Mouse (Mus musculus) stomach, embryonic 14.5 days (tissue): ENCODE measurements at regions not wholly inside any gene's neighbourhood (a gene's known extent, or its start where the extent isn't known, plus 50 kb on each side); places are given as distances from the start of the nearest gene placed in this dataset.

ENCODE experiments used
- ATAC-seq: fragments of 200-750 bp; cut with Nextera tagmentation; 2 replicates; pipeline ENCODE4 v1.8.0; 2017; ENCODE audit warnings: low read depth, moderate TSS enrichment; ENCODE audit not compliant: insufficient number of reproducible peaks, insufficient read depth, low FRiP score
- H3K27ac ChIP-seq: fragments of 300-500 bp; sonication (generic); 2 replicates; pipeline ENCODE4 v1.5.1; 2014; ENCODE audit warnings: mild to moderate bottlenecking, low read length, moderate library complexity, mixed read lengths
- H3K27me3 ChIP-seq: fragments of 300-500 bp; sonication (generic); 2 replicates; pipeline ENCODE4 v1.6.1; 2014; ENCODE audit warnings: low read length, control low read depth, mixed read lengths; ENCODE audit not compliant: control insufficient read depth, insufficient read depth
- H3K36me3 ChIP-seq: fragments of 300-500 bp; sonication (generic); 2 replicates; pipeline ENCODE4 v1.6.1; 2014; ENCODE audit warnings: mild to moderate bottlenecking, control low read depth, low read length, moderate library complexity, mixed read lengths; ENCODE audit not compliant: control insufficient read depth, insufficient read depth
- H3K4me1 ChIP-seq: fragments of 300-500 bp; sonication (generic); 2 replicates; pipeline ENCODE4 v1.6.1; 2014; ENCODE audit warnings: low read length, control low read depth, mixed read lengths; ENCODE audit not compliant: control insufficient read depth, insufficient read depth
- H3K4me2 ChIP-seq: fragments of 300-500 bp; sonication (generic); replicated peaks from 2 replicates; pipeline ENCODE4 v1.6.1; 2014; ENCODE audit warnings: low read depth, low read length, control low read depth
- H3K4me3 ChIP-seq: fragments of 300-500 bp; sonication (generic); 2 replicates; pipeline ENCODE4 v1.5.1; 2014; ENCODE audit warnings: low read depth, low read length, control low read depth
- H3K9ac ChIP-seq: fragments of 300-500 bp; sonication (generic); replicated peaks from 2 replicates; pipeline ENCODE4 v1.6.1; 2014; ENCODE audit warnings: low read depth, mild to moderate bottlenecking, control low read depth, low read length, moderate library complexity, mixed read lengths
- H3K9me3 ChIP-seq: fragments of 300-500 bp; sonication (generic); 2 replicates; pipeline ENCODE4 v1.6.1; 2016; ENCODE audit warnings: low read depth, low read length, control low read depth; ENCODE audit not compliant: control insufficient read depth
- WGBS: fragments of 180-500 bp; shearing (Covaris S2); extraction: QIAGEN DNeasy Blood & Tissue Kit; methylation state at CpG from one replicate; pipeline ENCODE4 v1.1.7; 2014; 5-methylcytosine and 5-hydroxymethylcytosine counted together

- H3K4me1 ChIP-seq = peaks cover 6% of the 10 kb centered on the region; the same call in 1 of the 2 replicates
- H3K9me3 ChIP-seq = no peaks in the 10 kb centered on the region
- no peak for ATAC-seq
- H3K36me3 ChIP-seq = no peaks in the 10 kb centered on the region
- H3K4me3 ChIP-seq = no peak overlapping the region
- no peak overlapping the region for H3K4me2 ChIP-seq
- H3K9ac ChIP-seq = no peak overlapping the region
- no peaks in the 10 kb centered on the region for H3K27me3 ChIP-seq
- no peak overlapping the region for H3K27ac ChIP-seq
- WGBS = 57% methylated on average over 11 of the region's 11 CpGs
Observed at GRCm38 (mm10) chr1:71896141-71896725, 243.2 kb upstream of the Fn1 start.

GRCm38 (mm10) chr1:71893636-71894035 is 240.6 kb upstream of the Fn1 start:
- Histone ChIP-seq H3K4me3 (no peak overlapping the region), H3K4me1 (peaks cover 6% of the 10 kb centered on the region; the same call in 1 of the 2 replicates), H3K27me3 (no peaks in the 10 kb centered on the region), H3K9ac (no peak overlapping the region), H3K27ac (no peak overlapping the region), H3K9me3 (no peaks in the 10 kb centered on the region), H3K36me3 (no peaks in the 10 kb centered on the region), H3K4me2 (no peak overlapping the region)
- ATAC-seq = no peak
- WGBS = 26% methylated on average over 5 of the region's 5 CpGs

- no peak overlapping the region for H3K4me3 ChIP-seq
- ATAC-seq = no peak
- no peaks in the 10 kb centered on the region for H3K27me3 ChIP-seq
- no peak overlapping the region for H3K9ac ChIP-seq
- no peaks in the 10 kb centered on the region for H3K36me3 ChIP-seq
- no peaks in the 10 kb centered on the region for H3K4me1 ChIP-seq
- H3K4me2 ChIP-seq = no peak overlapping the region
- H3K27ac ChIP-seq = no peak overlapping the region
- no peaks in the 10 kb centered on the region for H3K9me3 ChIP-seq
- 72% methylated on average over 3 of the region's 3 CpGs for WGBS
Observed at GRCm38 (mm10) chr1:71887809-71888208, 234.8 kb upstream of the Fn1 start.

GRCm38 (mm10) chr1:71886903-71887302 is 233.9 kb upstream of the Fn1 start:
- Histone ChIP-seq H3K4me2 (no peak overlapping the region), H3K36me3 (no peaks in the 10 kb centered on the region), H3K9me3 (no peaks in the 10 kb centered on the region), H3K27me3 (no peaks in the 10 kb centered on the region), H3K27ac (no peak overlapping the region), H3K4me3 (no peak overlapping the region), H3K4me1 (no peaks in the 10 kb centered on the region), H3K9ac (no peak overlapping the region)
- no peak; the same call in 1 of the 2 replicates for ATAC-seq
- 65% methylated on average over 6 of the region's 6 CpGs for WGBS

GRCm38 (mm10) chr1:71886233-71886632 is 233.2 kb upstream of the Fn1 start:
- 63% methylated on average over 5 of the region's 5 CpGs for WGBS
- Histone ChIP-seq H3K4me1 (no peaks in the 10 kb centered on the region), H3K4me2 (no peak overlapping the region), H3K36me3 (no peaks in the 10 kb centered on the region), H3K27ac (no peak overlapping the region), H3K9ac (no peak overlapping the region), H3K27me3 (no peaks in the 10 kb centered on the region), H3K4me3 (no peak overlapping the region), H3K9me3 (no peaks in the 10 kb centered on the region)
- no peak for ATAC-seq

GRCm38 (mm10) chr1:71881851-71882250 is 228.9 kb upstream of the Fn1 start:
- H3K36me3 ChIP-seq = no peaks in the 10 kb centered on the region
- H3K27me3 ChIP-seq = no peaks in the 10 kb centered on the region
- H3K4me1 ChIP-seq = no peaks in the 10 kb centered on the region
- no peaks in the 10 kb centered on the region for H3K9me3 ChIP-seq
- no peak overlapping the region for H3K4me3 ChIP-seq
- WGBS = 73% methylated on average over 12 of the region's 12 CpGs
- no peak overlapping the region for H3K9ac ChIP-seq
- no peak for ATAC-seq
- 0 out of 2 replicates have a peak overlapping the region, but pooled peaks have one; percentile 41 for H3K27ac ChIP-seq
- no peak overlapping the region for H3K4me2 ChIP-seq

GRCm38 (mm10) chr1:71881191-71881590 is 228.2 kb upstream of the Fn1 start:
- WGBS = 63% methylated on average over 4 of the region's 4 CpGs
- Histone ChIP-seq H3K4me3 (no peak overlapping the region), H3K4me1 (no peaks in the 10 kb centered on the region), H3K4me2 (no peak overlapping the region), H3K27ac (0 out of 2 replicates have a peak overlapping the region, but pooled peaks have one; percentile 41), H3K27me3 (no peaks in the 10 kb centered on the region), H3K36me3 (no peaks in the 10 kb centered on the region), H3K9me3 (no peaks in the 10 kb centered on the region), H3K9ac (no peak overlapping the region)
- no peak for ATAC-seq

- Histone ChIP-seq H3K4me3 (no peak overlapping the region), H3K4me2 (no peak overlapping the region), H3K4me1 (no peaks in the 10 kb centered on the region), H3K27me3 (no peaks in the 10 kb centered on the region), H3K9me3 (no peaks in the 10 kb centered on the region), H3K27ac (no peak overlapping the region), H3K36me3 (no peaks in the 10 kb centered on the region), H3K9ac (no peak overlapping the region)
- ATAC-seq = no peak
- WGBS = 66% methylated on average over 6 of the region's 6 CpGs
Observed at GRCm38 (mm10) chr1:71880480-71880879, 227.5 kb upstream of the Fn1 start.
